Mouse (Mus musculus) limb, embryonic 13.5 days (tissue): ENCODE measurements around the gene Ino80b. TPM values are rescaled to one million over a fixed set of nuclear protein-coding genes. Genes with fewer than 3 reads are reported as not detected.

Experiments
- microRNA counts: library from miRNA; unstranded; fragments of <30 nt; microRNA quantifications from one replicate; lab custom pipeline; 2016
- microRNA-seq: library from miRNA; unstranded; fragments of <30 nt; microRNA quantifications from one replicate; pipeline ENCODE4, GENCODE M21; 2016
- polyA plus RNA-seq: library from polyadenylated mRNA; unstranded; fragments of >200 nt; fragmentation: Nextera tagmentation; extraction: Ambion mirVana; gene quantifications from 2 replicates; pipeline ENCODE4 v1.2.1, GENCODE M21; 2015

Ino80b gene
- polyA plus RNA-seq, 1 experiment from 2014 or later = 12.4 TPM

MicroRNA genes within 50 kb of the gene (microRNA counts, 519-probe panel; counts per million panel counts)
- microRNA mmu-miR-3470a+mmu-miR-3470b (lab: Ali Mortazavi, UCI) = not detected

Small RNAs within 50 kb of the gene (microRNA-seq; reads per million reads assigned to microRNA genes)
- not detected for gene Mir3470a

Other genes starting within 250 kb of the Ino80b start
- 3.1 and 4.5 TPM in 2 replicates for gene Sema4f, start 185.7 kb downstream of the Ino80b start, polyA plus RNA-seq
- 0.34 and 0.65 TPM in 2 replicates for gene M1ap, start 178.5 kb downstream of the Ino80b start, polyA plus RNA-seq
- gene Dok1, start 92.0 kb downstream of the Ino80b start, polyA plus RNA-seq = 16.2 and 16.5 TPM in 2 replicates
- gene Loxl3, start 91.3 kb downstream of the Ino80b start, polyA plus RNA-seq = 34.4 and 36.3 TPM in 2 replicates
- gene Aup1, start 70.9 kb downstream of the Ino80b start, polyA plus RNA-seq = 168 and 181 TPM in 2 replicates
- 78.4 and 82.4 TPM in 2 replicates for gene Htra2, start 70.2 kb downstream of the Ino80b start, polyA plus RNA-seq
- 0.64 and 0.87 TPM in 2 replicates for gene Dqx1, start 67.6 kb downstream of the Ino80b start, polyA plus RNA-seq
- not detected in 2 replicates for gene Tlx2, start 55.1 kb downstream of the Ino80b start, polyA plus RNA-seq
- 40.3 and 41.3 TPM in 2 replicates for gene Pcgf1, start 47.6 kb downstream of the Ino80b start, polyA plus RNA-seq
- gene Lbx2, start 39.1 kb downstream of the Ino80b start, polyA plus RNA-seq = 0.81 and 0.91 TPM in 2 replicates
- 1.6 and 3.6 TPM in 2 replicates for gene Ccdc142, start 23.8 kb downstream of the Ino80b start, polyA plus RNA-seq
- gene Gm42688, start 23.8 kb downstream of the Ino80b start, polyA plus RNA-seq = 2.8 and 3.1 TPM in 2 replicates
- gene Mrpl53, start 16.4 kb downstream of the Ino80b start, polyA plus RNA-seq = 134 and 138 TPM in 2 replicates
- gene Mogs, start 9.9 kb downstream of the Ino80b start, polyA plus RNA-seq = 42.7 and 45.4 TPM in 2 replicates
- 161 and 169 TPM in 2 replicates for gene Wbp1, start 3.9 kb downstream of the Ino80b start, polyA plus RNA-seq
- 64.7 and 74.1 TPM in 2 replicates for gene Rtkn, start 10.0 kb upstream of the Ino80b start, polyA plus RNA-seq
- gene Wdr54, start 31.0 kb upstream of the Ino80b start, polyA plus RNA-seq = 6.9 and 7.4 TPM in 2 replicates
- 3.7 and 3.8 TPM in 2 replicates for gene 1700003E16Rik, start 31.0 kb upstream of the Ino80b start, polyA plus RNA-seq
- 88.9 and 90.3 TPM in 2 replicates for gene Dctn1, start 40.5 kb upstream of the Ino80b start, polyA plus RNA-seq
- 0.10 and 0.20 TPM in 2 replicates for gene Slc4a5, start 94.4 kb upstream of the Ino80b start, polyA plus RNA-seq
- 40.5 and 40.8 TPM in 2 replicates for gene Mthfd2, start 200.5 kb upstream of the Ino80b start, polyA plus RNA-seq
- 59.0 and 65.9 TPM in 2 replicates for gene Mob1a, start 200.6 kb upstream of the Ino80b start, polyA plus RNA-seq
- gene Bola3, start 223.7 kb upstream of the Ino80b start, polyA plus RNA-seq = 117 and 128 TPM in 2 replicates